Mouse (Mus musculus) bone marrow macrophage, adult 2 months (primary cell): ENCODE measurements around the gene Wdr82.

Source experiments
- CTCF ChIP-seq: IDR thresholded peaks from 2 replicates; pipeline ENCODE4 v1.5.1; 2012; ENCODE audit warnings: low read depth, mild to moderate bottlenecking, low read length, moderate library complexity
- POLR2A ChIP-seq: IDR thresholded peaks from 2 replicates; pipeline ENCODE4 v1.6.1; 2012; ENCODE audit warnings: mild to moderate bottlenecking, low read depth, low read length, borderline replicate concordance

- TF ChIP-seq CTCF (no peak), POLR2A (no peak)
Measured at GRCm38 (mm10) chr9:106160426-106160825, 10.3 kb upstream of the Wdr82 start.
